Mouse (Mus musculus) adrenal gland (tissue): ENCODE measurements around the gene Lif.

Experiments used
- intact Hi-C: fragments of 180-260 bp; cut with DNase I; formaldehyde crosslinking; loops from one replicate; pipeline ENCODE4 v1.15.1; 2025
- long read RNA-seq, 2 experiments: library from polyadenylated mRNA; unstranded; transcript quantifications; one replicate each; pipeline ENCODE4 v2.0.0; 2020; ENCODE audit warnings: borderline replicate concordance in 1 of 2; ENCODE audit not compliant: insufficient replicate concordance in 1 of 2

The Lif gene
- long read RNA-seq, experiment 1 = 0 reads
- long read RNA-seq, experiment 2 = 0 reads

DNA sequence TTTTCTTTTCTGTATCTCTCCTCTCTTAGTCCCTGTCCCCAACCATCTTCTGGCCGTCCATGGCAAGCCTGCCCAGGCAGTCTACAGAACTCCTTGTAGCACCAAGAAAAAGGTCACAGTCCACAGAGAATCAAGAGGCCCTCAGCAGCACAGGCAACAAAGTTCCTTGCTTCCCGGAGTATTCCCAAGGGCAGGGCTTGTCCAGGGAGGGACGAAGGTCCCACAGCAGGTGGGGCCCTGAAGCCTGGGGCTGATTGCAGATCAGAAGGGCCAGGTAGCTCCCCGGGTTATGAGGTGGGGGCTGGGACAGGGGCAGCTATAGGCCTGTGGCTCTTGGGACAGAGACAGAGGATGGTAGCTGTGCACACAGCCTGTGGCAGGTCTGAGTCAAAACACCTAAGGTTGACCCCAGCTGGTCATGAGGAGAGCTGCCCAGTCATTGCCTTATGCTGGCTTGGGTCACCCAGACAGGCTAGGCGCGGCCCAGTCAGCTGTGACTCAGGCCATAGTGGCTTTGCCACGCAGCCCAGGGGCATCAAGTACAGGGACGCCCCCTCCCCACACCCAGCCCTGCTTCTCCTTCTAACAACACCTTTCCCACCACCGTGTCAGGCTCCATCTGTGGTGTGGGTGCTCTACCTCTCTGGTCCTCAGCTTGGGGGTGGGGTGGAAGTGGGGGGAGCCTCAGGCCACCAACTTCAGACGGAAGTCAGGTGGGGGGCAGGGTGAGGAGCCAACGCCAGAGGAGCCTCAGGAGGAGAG, at the start of gene Lif:
Gene Lif (plus strand): TSS at position 712 of the 762 bp plus-strand sequence.
- intact Hi-C loops = no loop called here

DNA sequence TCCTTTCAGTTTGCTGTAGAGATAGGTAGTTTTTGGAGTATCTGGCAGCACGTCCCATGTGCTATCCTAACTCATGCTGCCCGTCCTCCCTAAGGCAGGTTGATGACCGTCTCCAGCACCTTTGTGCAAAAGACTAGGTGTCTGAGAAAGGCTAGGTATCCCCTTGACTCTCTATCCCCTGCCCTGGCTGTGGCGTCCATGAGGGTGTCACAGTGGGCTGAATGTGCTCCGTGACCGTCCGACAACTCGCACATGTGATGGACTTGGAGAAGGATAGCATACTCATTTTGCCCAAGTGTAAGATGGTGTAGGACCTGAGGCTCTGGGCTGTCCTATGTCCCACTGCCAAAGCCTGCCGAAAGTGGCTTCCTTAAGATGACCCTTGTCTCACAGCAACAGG, 49.7 kb upstream of the Lif start:
- intact Hi-C loops = no loop called here

DNA sequence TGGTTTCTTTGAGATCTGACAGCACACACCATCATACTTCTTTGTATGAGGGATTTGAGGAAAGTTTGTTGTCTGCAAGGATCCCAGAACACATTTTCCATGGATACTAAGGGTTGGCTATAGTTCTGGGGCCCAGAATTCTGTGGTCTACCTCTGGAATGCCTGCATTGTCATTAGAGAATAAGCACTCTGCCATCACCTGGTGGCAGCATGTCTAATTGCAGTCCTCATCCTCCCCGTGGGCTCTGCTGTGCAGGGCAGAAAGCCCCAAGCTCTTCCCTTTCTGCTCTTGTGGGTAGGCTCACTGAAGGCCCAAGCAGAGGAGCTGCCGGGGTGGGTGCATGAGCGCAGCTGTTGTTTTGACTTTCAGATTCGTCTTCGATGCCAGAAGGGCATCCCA, 47.8 kb upstream of the Lif start:
- intact Hi-C loops = no loop called here

DNA sequence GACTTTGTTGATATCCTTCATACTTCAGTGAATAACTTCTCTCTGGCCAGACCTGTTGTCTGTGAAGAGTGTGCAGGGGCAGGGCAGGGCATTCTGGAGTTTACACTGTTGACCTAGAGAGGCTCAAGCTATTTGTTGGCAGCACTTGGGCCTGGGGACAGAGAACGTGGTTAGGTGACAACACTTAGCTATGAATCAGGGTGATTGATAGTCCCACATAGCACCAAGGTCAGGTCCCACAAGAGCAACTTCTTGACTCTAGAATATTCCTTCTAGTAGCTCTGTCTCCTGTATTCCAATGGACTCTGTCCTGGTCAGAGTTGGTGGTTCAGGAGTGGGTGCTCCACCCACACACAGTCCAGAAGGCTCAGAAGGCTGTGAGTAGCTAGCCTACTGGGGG, 46.6 kb upstream of the Lif start:
- intact Hi-C loops = loop anchor here (10.0 kb wide), 1 partner anchor 46 kb away; the partner anchor contains the start of genes Ccdc157 and Sf3a1

DNA sequence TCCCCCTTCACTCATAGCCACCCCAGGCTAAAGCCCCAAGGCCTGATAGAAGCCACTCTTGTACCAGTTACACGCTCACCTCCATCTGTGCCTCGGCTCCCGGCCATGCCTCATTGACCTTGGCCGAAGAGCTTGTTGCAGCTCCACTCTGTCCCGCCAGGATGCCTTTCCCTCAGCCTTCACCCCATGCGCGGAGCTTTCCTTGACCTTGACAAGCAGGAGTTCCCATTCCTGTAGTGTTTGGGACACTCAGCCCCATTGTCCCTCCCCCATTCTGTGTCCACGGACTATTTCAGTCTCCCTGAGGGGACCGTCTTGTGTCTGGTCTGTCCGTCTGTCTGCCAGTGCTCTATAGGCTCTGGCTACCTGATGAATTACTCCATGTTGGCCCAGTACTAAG, 44.2 kb upstream of the Lif start:
- intact Hi-C loops = loop anchor here (10.0 kb wide), 1 partner anchor 48 kb away; the partner anchor contains the start of genes Ccdc157 and Sf3a1

DNA sequence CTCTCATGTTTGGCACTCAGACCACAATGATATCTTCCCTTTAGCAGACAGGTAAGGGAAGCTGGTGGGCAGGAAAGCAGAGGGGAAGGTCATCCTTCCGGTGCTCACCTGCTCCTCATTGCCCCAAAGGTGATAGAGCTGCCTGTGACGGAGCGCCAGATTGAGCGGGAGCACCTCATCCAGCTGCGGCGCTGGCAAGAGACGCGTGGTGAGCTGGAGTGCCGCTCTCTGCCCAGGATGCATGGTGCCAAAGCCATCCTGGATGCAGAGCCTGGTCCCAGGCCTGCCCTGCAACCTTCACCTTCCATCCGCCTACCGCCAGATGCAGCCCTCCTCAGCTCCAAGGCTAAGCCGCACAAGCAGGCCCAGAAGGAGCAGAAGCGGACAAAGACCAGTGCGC, 42.8 kb upstream of the Lif start:
- intact Hi-C loops = loop anchor here (10.0 kb wide), 1 partner anchor 50 kb away; the partner anchor contains the start of genes Ccdc157 and Sf3a1

DNA sequence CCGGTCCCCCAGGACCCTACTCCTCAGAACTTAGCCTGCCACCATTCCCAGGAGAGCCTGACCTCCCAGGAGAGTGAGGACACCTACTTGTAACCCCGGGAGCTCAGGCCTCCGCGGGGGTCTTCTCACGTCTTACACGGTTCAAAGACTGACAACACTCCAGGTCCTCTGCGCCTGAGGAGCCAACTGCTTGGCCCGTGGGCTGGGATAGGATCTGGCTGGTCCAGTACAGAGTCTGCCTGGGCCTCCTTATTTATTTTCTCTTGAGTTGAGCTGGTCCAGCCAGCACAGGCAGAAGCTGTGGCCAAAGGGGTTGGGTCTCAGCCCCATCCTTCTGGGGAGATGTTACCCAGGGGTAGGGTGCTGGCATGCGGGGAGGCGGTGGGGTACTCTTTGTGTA, 42.3 kb upstream of the Lif start:
- intact Hi-C loops = loop anchor here (10.0 kb wide), 1 partner anchor 50 kb away; the partner anchor contains the start of genes Ccdc157 and Sf3a1

DNA sequence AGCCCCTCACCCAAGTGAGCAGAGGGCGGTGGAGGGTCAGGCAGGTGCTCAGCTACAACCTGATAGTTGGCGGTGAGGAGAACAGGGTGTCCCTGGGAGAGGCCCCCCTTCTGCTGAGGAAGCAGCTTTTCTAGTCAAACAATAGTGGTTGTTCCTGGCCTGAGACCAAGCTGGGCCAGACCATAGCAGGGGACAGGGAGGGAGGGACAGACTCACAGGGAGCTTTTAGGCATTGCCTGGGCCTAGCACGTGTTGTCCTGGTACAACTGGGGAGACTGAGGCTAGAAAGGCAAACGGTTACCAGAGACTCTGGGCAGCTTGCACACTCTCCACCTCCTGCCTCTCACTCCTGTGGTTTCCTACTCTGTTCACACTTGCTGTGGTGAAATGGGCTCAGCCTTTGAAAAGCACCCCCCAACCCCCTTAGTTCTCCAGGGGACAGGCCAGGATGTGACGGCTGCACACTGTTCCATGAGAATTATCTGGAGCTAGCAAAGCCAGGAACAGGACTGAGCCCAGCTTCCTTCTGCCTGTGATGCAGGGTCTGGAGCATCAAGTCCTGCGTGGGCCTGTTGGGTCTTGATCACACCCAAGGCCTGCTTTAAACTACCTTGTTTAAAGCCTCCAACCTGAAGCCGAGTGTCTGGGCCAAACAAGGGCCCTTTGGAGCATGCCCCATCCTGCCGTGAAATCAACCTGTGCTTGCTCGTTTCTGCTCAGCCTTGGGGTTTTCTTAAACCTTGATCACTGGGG, 40.9 kb upstream of the Lif start:
- intact Hi-C loops = loop anchor here (1.0 to 10.0 kb wide), 2 partner anchors 29 to 52 kb away; partner anchors contain the start of genes Ccdc157 and Sf3a1

DNA sequence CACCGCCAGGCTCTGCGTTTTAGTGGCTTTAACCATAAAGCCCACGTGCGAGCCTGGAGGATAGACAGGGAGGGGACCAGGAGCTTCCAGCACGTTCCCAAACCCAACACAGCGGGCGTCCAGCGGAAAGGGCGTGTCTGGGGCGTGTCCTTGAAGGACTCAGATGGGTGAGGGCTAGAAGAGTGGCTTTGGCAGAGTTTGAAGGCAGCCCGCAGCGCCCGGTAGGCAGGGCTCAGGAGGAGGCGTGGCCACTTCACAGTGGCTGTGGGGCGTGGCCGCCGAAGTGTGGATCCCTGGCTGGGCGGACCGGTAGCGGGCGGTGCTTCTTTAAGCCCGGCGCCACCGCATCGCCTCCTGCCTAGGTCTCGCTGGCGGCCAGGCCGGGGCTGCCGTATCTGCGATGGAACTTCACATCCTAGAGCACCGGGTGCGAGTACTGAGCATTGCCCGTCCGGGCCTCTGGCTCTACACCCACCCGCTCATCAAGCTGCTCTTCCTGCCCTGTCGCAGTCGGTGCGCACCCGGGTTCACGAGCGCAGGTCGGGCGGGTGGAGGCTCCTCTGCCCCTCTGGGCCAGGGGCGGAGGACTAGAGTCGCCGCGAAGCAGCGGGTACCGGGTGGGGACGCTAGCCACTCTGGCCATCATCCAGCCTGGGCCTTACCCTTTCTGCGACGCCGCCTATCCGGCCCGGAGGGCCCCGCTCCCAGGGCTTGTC, 39.3 kb upstream of the Lif start, which contains the start of gene Castor1:
Gene Castor1 (plus strand): TSS at position 312 of the 716 bp plus-strand sequence.
- intact Hi-C loops = loop anchor here (10.0 kb wide), 1 partner anchor 53 kb away; the partner anchor contains the start of genes Ccdc157 and Sf3a1

DNA sequence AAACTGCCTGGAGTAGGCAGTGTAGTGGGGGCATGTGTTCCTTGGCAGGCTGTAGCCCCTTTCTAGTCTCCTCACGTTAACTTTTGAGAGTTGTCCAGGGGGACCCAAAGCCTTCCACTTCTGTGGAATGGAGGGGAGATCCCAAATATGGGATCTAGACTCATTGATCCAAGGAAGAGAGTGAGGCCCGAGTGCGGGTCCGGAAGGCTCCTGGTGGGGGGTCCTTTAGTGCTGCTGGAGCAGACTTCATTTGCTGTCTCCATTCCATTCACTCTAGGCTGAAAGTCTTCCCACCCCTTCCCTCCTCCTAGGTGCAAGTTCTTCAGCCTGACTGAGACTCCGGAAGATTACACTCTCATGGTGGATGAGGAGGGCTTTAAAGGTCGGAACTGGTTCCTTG, 38.7 kb upstream of the Lif start:
- intact Hi-C loops = loop anchor here (10.0 kb wide), 1 partner anchor 54 kb away; the partner anchor contains the start of genes Ccdc157 and Sf3a1

DNA sequence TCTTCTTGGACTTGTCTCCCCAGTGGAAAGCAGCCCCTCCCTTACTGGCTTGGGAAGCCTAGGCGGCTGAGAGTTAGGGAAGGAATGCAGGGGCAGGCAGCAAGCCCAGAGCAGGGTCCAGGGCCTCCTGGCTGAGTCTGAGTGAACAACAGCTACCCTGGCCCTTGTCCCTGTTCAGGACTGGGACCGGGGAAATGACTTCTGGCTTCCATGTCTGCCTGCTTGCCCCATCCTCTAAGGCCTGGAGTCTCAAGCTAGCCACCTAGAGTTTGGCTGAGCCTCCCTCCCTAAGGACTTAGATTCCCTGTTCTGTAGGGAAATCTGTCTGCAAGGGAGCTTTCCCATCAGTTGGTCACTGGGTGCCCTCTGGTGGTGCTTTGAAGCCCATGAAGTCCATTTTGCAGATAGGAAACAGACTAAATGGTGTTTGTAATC, 38.0 kb upstream of the Lif start:
- intact Hi-C loops = loop anchor here (10.0 kb wide), 1 partner anchor 55 kb away; the partner anchor contains the start of genes Ccdc157 and Sf3a1

DNA sequence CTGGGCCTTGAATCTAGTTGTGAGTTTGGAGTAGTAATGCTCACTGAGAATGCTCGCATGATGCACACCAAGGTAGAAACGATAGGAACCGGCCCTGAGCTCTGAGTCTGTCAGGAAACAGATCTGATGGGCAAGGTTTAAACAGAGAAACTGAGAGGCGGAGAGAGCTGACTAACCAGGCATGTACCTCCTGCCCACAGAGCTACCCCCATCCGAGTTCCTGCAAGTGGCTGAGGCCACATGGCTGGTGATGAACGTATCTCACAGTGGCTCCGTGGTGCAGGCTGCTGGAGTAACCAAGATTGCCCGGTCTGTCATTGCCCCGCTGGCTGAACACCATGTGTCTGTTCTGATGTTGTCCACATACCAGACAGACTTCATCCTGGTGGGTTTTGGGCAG, 37.4 kb upstream of the Lif start:
- intact Hi-C loops = loop anchor here (1.0 to 10.0 kb wide), 4 partner anchors 38 to 205 kb away; partner anchors contain the start of genes Ccdc157, Rnf215 and Sf3a1

DNA sequence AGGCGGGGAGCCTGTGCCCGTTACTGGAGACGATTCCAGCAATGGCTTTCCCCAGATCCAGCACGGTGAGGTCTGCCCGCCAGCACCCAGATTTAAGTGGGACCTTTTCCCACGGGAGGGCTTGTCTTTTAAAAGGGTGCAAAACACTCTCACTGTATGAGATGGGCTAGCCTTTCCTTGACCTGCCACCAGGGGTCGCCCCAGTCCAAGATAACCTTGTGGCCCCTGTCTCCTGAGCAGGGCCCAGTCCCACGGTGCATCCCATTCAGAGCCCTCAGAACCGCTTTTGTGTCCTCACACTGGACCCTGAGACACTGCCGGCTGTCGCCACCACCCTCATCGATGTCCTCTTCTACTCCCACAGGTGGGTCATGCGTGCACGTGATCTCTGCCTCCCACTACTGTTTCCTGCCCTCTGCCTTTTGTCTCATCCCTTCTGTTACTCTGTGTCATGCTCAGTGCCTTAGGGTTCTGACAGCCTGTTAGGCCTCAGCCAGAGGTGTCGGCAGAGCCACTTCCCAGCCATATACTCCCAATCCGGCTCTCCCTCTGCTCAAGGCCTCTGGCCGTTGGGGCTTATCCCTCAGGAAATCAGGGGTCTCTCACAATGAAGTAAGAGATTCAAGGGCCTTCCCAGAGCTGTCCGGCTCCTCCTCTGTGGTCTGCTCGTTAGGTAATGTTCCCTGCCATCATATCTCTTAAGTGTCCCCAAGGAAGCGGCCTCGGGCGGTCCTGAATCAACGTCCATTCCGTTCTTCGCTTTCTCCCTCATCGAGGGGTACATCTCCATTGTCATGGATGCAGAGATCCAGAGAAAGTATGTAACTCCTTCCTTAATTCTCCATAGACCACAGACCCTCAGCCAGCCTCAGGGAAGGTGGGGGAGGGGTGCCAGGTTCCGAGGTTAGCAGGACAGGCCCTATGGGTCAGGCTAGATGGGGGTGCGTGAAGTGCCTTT, 36.6 kb upstream of the Lif start:
- intact Hi-C loops = loop anchor here (1.0 to 10.0 kb wide), 3 partner anchors 38 to 204 kb away; partner anchors contain the start of gene Rnf215

DNA sequence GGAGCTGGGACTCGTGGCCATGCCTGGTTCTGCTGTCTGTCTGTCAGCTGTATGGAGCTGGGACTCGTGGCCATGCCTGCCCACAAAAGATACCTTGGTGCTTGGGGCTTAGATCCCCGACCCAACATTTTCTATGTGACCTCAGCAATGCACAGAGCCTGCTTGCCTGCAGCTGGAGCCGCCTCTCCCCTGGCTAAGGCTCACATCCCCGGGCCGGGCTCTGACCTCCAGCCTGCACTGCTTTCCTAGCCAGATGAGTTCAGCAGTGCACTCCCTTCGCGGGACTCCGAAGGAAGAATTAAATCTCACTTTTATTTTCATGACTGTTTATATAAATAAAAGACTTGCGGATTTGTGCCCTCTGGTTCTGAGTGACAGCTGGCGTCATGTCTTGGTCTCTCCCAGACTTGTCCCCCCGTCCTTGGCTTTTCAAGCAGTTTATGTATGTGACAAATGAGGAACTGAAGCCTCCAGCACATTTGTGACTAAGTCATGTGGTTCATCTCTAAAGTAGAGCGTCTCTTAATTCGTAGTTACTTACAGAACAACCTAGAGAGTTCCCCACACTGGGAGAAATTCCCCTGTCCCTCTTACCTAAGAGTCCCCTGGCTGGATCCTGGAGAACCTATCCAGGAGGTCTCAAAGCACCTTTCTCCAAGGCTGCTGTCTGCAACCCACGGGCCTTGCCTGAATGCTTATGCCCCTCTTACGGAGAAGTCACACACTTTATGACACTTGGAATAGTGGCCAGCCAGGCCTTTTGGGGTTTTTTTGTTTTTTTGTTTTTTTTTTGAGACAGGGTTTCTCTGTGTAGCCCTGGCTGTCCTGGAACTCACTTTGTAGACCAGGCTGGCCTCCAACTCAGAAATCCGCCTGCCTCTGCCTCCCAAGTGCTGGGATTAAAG, 35.1 kb upstream of the Lif start:
- intact Hi-C loops = loop anchor here (10.0 kb wide), 1 partner anchor 203 kb away; no protein-coding TSS in a partner anchor

DNA sequence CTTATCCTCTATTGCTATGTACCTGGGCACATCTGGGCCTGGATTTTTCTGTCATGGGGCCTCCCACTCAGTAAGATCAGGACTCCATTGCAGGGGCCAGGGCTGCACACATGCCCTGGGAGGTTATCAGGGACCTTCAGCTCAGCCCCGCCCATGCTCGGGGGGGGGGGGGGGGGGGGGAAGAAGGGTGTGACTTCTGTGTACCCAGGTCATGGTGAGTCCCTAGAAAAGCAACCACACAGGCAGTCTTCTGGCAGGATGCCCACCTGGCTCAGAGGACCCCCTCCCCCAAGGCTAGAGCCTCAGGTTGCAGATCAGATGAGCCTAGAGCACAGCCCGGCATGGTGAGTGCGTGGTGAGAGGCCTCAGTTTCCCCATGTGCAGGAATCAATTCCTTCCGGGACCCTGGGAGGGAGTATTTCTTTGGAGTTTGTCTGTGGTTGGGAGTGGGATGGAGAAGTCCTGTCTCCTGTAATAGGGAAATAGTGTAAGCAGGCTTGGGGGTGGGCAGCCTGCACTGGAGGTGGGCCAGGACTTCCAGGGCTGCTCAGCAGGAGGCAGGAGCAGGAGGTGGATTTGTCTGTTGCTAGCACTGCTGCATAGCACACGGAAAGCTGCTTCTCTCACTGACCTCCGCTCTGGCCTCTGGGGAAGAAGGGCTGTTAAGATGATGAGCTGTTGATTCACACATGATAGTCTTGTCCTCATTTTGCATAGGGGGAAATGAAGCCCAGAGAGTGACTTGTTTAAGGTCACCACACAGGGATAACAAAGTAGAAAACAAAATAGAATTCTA, 33.8 kb upstream of the Lif start:
- intact Hi-C loops = loop anchor here (10.0 kb wide), 1 partner anchor 201 kb away; no protein-coding TSS in a partner anchor

DNA sequence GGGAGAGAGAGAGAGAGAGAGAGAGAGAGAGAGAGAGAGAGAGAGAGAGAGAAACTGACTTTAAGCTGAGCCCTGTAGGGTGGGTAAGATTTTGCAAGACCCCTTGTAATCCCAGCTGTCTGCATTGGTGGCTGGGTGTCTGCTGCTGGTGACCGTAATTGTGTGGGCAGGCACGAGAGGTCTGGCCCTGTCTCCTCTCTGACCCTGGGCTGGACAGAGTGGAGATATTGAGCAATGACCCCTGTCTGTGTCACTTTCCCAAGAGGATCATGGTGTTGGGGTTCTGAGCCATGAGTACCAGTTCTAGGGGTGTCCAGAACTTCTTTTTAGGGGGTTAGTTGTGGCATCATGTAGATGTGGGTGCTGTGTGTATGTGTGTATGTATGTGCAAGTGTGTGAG, 33.1 kb upstream of the Lif start:
- intact Hi-C loops = loop anchor here (10.0 kb wide), 1 partner anchor 201 kb away; no protein-coding TSS in a partner anchor

DNA sequence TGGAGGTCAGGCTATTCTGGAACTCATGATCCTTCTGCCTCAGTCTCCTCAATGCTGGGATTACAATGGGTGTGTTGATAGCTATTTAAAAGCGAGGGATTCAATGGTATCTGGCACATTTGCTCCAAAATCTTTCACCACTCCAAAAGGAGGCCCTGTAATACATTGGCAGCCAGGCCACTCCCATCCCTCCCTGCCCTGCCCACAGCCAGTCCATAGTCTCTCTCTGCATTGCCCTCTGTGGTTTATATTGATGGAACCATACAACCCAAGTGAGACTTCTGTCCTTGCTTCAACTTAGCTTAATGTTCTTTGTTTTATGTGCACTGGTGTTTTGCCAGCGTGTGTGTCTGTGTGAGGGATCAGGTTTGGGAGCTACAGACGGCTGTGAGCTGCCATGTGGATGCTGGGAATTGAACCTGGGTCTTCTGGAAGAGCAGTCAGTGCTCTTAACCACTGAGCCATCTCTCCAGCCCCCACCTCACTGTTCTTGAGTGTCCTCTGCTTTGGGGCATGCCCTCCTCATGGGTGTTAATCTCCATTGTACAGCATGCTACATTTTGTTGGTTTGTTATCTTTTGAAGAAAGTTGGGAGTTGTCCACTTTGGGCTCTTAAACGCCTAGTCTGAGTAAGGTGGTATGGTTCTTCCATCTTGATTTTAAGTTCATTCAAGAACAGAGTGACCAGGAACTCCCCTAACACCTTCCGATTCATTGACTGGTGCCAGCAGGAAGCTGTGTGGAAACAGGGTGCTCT, 30.6 kb upstream of the Lif start:
- intact Hi-C loops = loop anchor here (10.0 kb wide), 1 partner anchor 198 kb away; no protein-coding TSS in a partner anchor
